Mouse (Mus musculus) liver, adult 2 months (tissue): ENCODE measurements around the gene Katna1.

Source experiments
- CTCF ChIP-seq: fragments of 200-500 bp; IDR thresholded peaks from 2 replicates; pipeline ENCODE4 v1.5.1; 2011; ENCODE audit warnings: low read depth, low read length, control low read depth
- POLR2A ChIP-seq: fragments of 200-500 bp; IDR thresholded peaks from 2 replicates; pipeline ENCODE4 v1.6.1; 2011; ENCODE audit warnings: low read length, control low read depth; ENCODE audit not compliant: insufficient read depth; ENCODE audit errors: extremely low read depth

DNA sequence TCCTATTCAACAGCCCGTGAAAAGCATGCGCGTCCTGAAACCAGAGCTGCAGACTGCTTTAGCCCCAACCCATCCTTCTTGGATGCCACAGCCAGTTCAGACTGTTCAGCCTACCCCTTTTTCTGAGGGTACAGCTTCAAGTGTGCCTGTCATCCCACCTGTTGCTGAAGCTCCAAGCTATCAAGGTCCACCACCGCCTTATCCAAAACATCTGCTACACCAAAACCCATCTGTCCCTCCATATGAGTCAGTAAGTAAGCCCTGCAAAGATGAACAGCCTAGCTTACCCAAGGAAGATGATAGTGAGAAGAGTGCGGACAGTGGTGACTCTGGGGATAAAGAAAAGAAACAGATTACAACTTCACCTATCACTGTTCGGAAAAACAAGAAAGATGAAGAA is 23.2 kb upstream of the Katna1 start:
- TF ChIP-seq CTCF (no peak), POLR2A (no peak)
